Mouse (Mus musculus) layer of hippocampus, adult 8-10 months (tissue): ENCODE results near the gene Capn2. TPM values are rescaled to one million over a fixed set of nuclear protein-coding genes. Genes with fewer than 3 reads are reported as not detected.

ENCODE experiments used
- DNase-seq, 2 experiments: peaks; one replicate each; pipeline ENCODE4 v3.0.0; 2022; ENCODE audit warnings: low spot score in 2 of 2
- total RNA-seq, 4 experiments: library from RNA; stranded (reverse); gene quantifications; 2 replicates each; pipeline ENCODE4 v1.2.4; 2022

Capn2 gene
- total RNA-seq, 4 experiments from 2014 or later = 68.8 to 72.9 (median 71.6) TPM

- DNase-seq = no peak
These were observed 9.9 kb upstream of the Capn2 start for GRCm38 (mm10) chr1:182527261-182527766.

- no peak for DNase-seq
These were observed 8.2 kb upstream of the Capn2 start for GRCm38 (mm10) chr1:182525601-182526000.

- DNase-seq = no peak
These were observed 6.3 kb upstream of the Capn2 start for GRCm38 (mm10) chr1:182523692-182524091.

GRCm38 (mm10) chr1:182522961-182523360 lies 5.6 kb upstream of the Capn2 start:
- no peak for DNase-seq

- no peak for DNase-seq
These were observed 3.6 kb upstream of the Capn2 start for GRCm38 (mm10) chr1:182520938-182521500.

- no peak for DNase-seq
These were observed 2.9 kb upstream of the Capn2 start for GRCm38 (mm10) chr1:182520091-182520937.

- no peak for DNase-seq
These were observed 1.9 kb upstream of the Capn2 start for GRCm38 (mm10) chr1:182519341-182519740.

GRCm38 (mm10) chr1:182518811-182519210 lies 1.4 kb upstream of the Capn2 start:
- no peak for DNase-seq

- DNase-seq = no peak
These were observed 804 bp upstream of the Capn2 start for GRCm38 (mm10) chr1:182518143-182518680.

- DNase-seq = no peak
These were observed 236 bp upstream of the Capn2 start for GRCm38 (mm10) chr1:182517677-182518011.

- DNase-seq = no peak
These were observed 2.4 kb downstream of the Capn2 start for GRCm38 (mm10) chr1:182514803-182515590.

- no peak for DNase-seq
These were observed 3.7 kb downstream of the Capn2 start for GRCm38 (mm10) chr1:182513714-182514113.

GRCm38 (mm10) chr1:182512901-182513410 lies 4.5 kb downstream of the Capn2 start:
- DNase-seq = no peak

GRCm38 (mm10) chr1:182511778-182512177 lies 5.6 kb downstream of the Capn2 start:
- no peak for DNase-seq

- DNase-seq = no peak
These were observed 6.3 kb downstream of the Capn2 start for GRCm38 (mm10) chr1:182511073-182511472.

- DNase-seq = no peak
These were observed 8.2 kb downstream of the Capn2 start for GRCm38 (mm10) chr1:182509110-182509797.

GRCm38 (mm10) chr1:182506229-182506986 lies 11.0 kb downstream of the Capn2 start:
- DNase-seq = no peak

- DNase-seq = no peak
These were observed 12.1 kb downstream of the Capn2 start for GRCm38 (mm10) chr1:182505291-182505690.

- no peak for DNase-seq
These were observed 13.2 kb downstream of the Capn2 start for GRCm38 (mm10) chr1:182504223-182504622.

- DNase-seq = no peak
These were observed 14.1 kb downstream of the Capn2 start for GRCm38 (mm10) chr1:182503206-182503900.
